8 mouse cellular contexts compared by ENCODE assay signal in genomic region chr11:40599956-40600772, GRCm38 (mm10).
DNase-seq lines count a peak whose midpoint lies in the region; ATAC-seq lines count a peak whose summit lies in the region.

No protein-coding gene starts in this region.

- no peak for ATAC-seq in midbrain, embryonic 14.5 days (ENCODE audit: low FRiP score, low TSS enrichment)
- no peak for ATAC-seq in inflammation-experienced regulatory T-cells, adult 6 months

- H3K9me3 ChIP-seq in embryonic facial prominence, embryonic 10.5 days = no peaks in the 10 kb centered on the region
- H3K9me3 ChIP-seq in midbrain, embryonic 14.5 days (ENCODE audit: control insufficient read depth, low read length) = no peaks in the 10 kb centered on the region

- H3K27ac ChIP-seq in embryonic facial prominence, embryonic 10.5 days (replicated peaks) = no peak overlapping the region
- 0 out of 2 replicates have a peak overlapping the region, but pooled peaks have one; percentile 37 for H3K27ac ChIP-seq in midbrain, embryonic 14.5 days (replicated peaks; ENCODE audit: low read depth, low read length)

- H3K4me2 ChIP-seq in midbrain, embryonic 14.5 days (ENCODE audit: low read length) = peak overlapping the region; percentile 27

- H3K36me3 ChIP-seq in embryonic facial prominence, embryonic 10.5 days (replicated peaks) = no peaks in the 10 kb centered on the region
- no peaks in the 10 kb centered on the region for H3K36me3 ChIP-seq in midbrain, embryonic 14.5 days (ENCODE audit: control insufficient read depth, insufficient read depth, low read length)

- intact Hi-C loops in left cerebral cortex, postnatal 4 days (cut with DNase I) = loop anchor here (5.0 kb wide), 2 partner anchors 453 to 1008 kb away; no protein-coding TSS in a partner anchor

- peaks cover 13% of the 10 kb centered on the region for H3K4me1 ChIP-seq in embryonic facial prominence, embryonic 10.5 days
- H3K4me1 ChIP-seq in midbrain, embryonic 14.5 days (ENCODE audit: control insufficient read depth, insufficient read depth, low read length) = peaks cover 17% of the 10 kb centered on the region

- 6% methylated on average over 15 of the region's 15 CpGs for WGBS in embryonic facial prominence, embryonic 10.5 days
- WGBS in midbrain, embryonic 14.5 days = 10% methylated on average over 15 of the region's 15 CpGs

- no peaks in the 10 kb centered on the region for H3K27me3 ChIP-seq in embryonic facial prominence, embryonic 10.5 days (replicated peaks; ENCODE audit: low read depth, poor library complexity, severe bottlenecking)
- H3K27me3 ChIP-seq in midbrain, embryonic 14.5 days (ENCODE audit: control insufficient read depth, insufficient read depth, low read length) = no peaks in the 10 kb centered on the region

- H3K9ac ChIP-seq in midbrain, embryonic 14.5 days (replicated peaks; ENCODE audit: low read length) = no peak overlapping the region

- H3K4me3 ChIP-seq in embryonic facial prominence, embryonic 10.5 days = no peak overlapping the region
- no peak overlapping the region for H3K4me3 ChIP-seq in midbrain, embryonic 14.5 days (replicated peaks; ENCODE audit: low read depth, low read length)

- peak; percentile 38 for DNase-seq in left cerebral cortex, postnatal 4 days
- no peak for DNase-seq in left cerebral cortex, adult 18-20 months (ENCODE audit: low spot score in 2 of 2)
- DNase-seq in adrenal gland, postnatal 10 days = peak; percentile 69
- DNase-seq in embryonic facial prominence, embryonic 10.5 days (ENCODE audit: low spot score) = peak; percentile 66
- DNase-seq in kidney, postnatal 14 days = peak; percentile 25
- DNase-seq in midbrain, embryonic 14.5 days = peak; percentile 54
- DNase-seq in gastrocnemius, adult 18-20 months (ENCODE audit: low spot score) = no peak

Comparison
In these comparisons a context has a peak if more than half of its experiments do, and no peak if none do; other contexts are left out.
1. DNase-seq: peak in left cerebral cortex, postnatal 4 days (single experiment), adrenal gland, postnatal 10 days (single experiment), embryonic facial prominence, embryonic 10.5 days (single experiment), kidney, postnatal 14 days (single experiment) and midbrain, embryonic 14.5 days (single experiment); none in left cerebral cortex, adult 18-20 months (0 of 2) and gastrocnemius, adult 18-20 months (single experiment).